Mouse (Mus musculus) cortical plate, adult 2 months (tissue): ENCODE results near the gene Ppp2r2c. TPM values are rescaled to one million over a fixed set of nuclear protein-coding genes. Genes with fewer than 3 reads are reported as not detected.
A peak's percentile ranks its signal among the peaks of the same experiment; 100 is the strongest.

ENCODE experiments used
- H3K27ac ChIP-seq: fragments of 200-500 bp; 2 replicates; pipeline ENCODE4 v1.5.1; 2012; ENCODE audit warnings: low read length, control low read depth, inconsistent platforms; ENCODE audit not compliant: insufficient read depth
- H3K4me1 ChIP-seq: fragments of 200-500 bp; 2 replicates; pipeline ENCODE4 v1.6.1; 2011; ENCODE audit warnings: low read length; ENCODE audit not compliant: control insufficient read depth, insufficient read depth
- H3K4me3 ChIP-seq: fragments of 200-500 bp; 2 replicates; pipeline ENCODE4 v1.5.1; 2011; ENCODE audit warnings: mild to moderate bottlenecking, low read length, control low read depth; ENCODE audit not compliant: insufficient read depth
- CTCF ChIP-seq: fragments of 200-500 bp; IDR thresholded peaks from 2 replicates; pipeline ENCODE4 v1.5.1; 2011; ENCODE audit warnings: mild to moderate bottlenecking, control low read depth, low read length; ENCODE audit not compliant: insufficient read depth; ENCODE audit errors: extremely low read depth
- POLR2A ChIP-seq: fragments of 200-500 bp; IDR thresholded peaks from 2 replicates; pipeline ENCODE4 v1.6.1; 2011; ENCODE audit warnings: mild to moderate bottlenecking, low read length, control low read depth; ENCODE audit not compliant: insufficient read depth; ENCODE audit errors: extremely low read depth
- polyA plus RNA-seq: library from polyadenylated mRNA; depleted of rRNA; stranded (reverse); fragments of >200 nt; gene quantifications from 2 replicates; pipeline ENCODE4 v1.2.3, GENCODE M21; 2012

The Ppp2r2c gene
- polyA plus RNA-seq, 1 experiment = 442 TPM

DNA sequence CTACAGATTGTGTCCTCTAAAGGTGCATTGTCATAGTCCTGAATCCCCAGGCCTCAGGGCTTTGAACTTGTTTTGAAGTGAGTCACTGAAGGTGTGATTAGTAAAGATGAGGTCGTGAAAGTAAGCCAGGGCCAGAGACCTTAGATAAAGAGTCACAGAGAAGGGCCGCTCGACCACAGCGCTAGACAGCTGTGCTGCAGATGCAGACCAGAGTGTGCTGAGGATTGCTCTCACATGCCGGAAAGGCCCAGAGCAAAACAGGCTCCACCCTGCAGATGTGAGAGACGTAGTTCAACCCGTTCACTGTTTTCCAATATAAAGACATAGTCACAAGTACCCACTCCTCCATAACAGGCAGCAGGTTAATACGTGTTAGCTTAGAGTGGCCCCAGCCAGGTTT is 28.7 kb upstream of the Ppp2r2c start:
- no peak overlapping the region for H3K27ac ChIP-seq
- TF ChIP-seq POLR2A (no peak), CTCF (no peak)
- H3K4me1 ChIP-seq = peaks cover 13% of the 10 kb centered on the region
- no peak overlapping the region for H3K4me3 ChIP-seq

GRCm38 (mm10) chr5:36840092-36840491 is 28.2 kb upstream of the Ppp2r2c start:
- Histone ChIP-seq H3K4me3 (no peak overlapping the region), H3K27ac (no peak overlapping the region), H3K4me1 (peaks cover 13% of the 10 kb centered on the region)
- no peak for TF ChIP-seq POLR2A
- TF ChIP-seq CTCF = no peak

DNA sequence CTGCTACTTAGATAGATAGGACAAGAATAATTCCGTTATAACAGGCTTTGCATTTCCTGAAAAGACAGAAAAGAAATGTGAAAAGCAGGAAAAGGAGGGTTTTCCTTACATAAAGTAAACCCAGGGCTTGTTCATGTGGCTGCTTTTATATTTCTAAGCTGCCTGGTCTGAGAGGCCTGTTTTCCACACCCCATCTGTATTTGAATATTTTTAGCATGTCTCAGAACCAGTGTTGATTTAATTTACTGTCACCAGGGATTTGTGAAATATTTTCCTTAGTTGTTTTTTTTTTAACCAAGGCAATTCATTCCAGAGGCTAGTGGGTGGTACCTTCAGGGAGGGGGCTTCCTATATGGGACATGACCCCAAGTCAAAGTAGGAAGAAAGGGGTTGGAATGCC is 26.6 kb upstream of the Ppp2r2c start:
- Histone ChIP-seq H3K4me1 (peaks cover 13% of the 10 kb centered on the region), H3K4me3 (no peak overlapping the region), H3K27ac (peak overlapping the region; percentile 60; the same call in 1 of the 2 replicates)
- TF ChIP-seq CTCF = no peak
- TF ChIP-seq POLR2A = no peak

GRCm38 (mm10) chr5:36844490-36844889 is 23.8 kb upstream of the Ppp2r2c start:
- H3K4me3 ChIP-seq = no peak overlapping the region
- peak overlapping the region; percentile 74; the same call in 1 of the 2 replicates for H3K27ac ChIP-seq
- peaks cover 12% of the 10 kb centered on the region for H3K4me1 ChIP-seq
- TF ChIP-seq CTCF (no peak), POLR2A (no peak)

DNA sequence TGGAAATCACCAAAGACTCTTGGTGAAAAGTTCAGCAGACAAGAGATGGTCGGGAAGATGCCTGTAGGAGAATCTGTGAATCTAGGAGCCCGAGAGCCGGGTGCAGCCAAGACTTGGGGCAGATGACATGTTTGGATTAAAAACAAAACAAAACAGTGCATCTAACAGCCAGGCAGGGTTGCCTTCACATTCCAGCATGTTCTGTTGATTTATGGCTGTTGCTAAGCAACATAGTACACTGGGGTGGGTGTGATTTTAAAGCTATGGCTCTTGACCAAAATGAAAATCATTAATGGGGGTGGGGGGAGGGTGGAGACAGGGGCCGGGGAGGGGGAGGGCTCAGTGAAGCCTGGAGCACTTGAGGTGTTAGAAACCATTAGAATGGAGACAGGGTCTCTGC is 16.7 kb upstream of the Ppp2r2c start:
- H3K4me3 ChIP-seq = no peak overlapping the region
- no peak overlapping the region for H3K27ac ChIP-seq
- TF ChIP-seq POLR2A (no peak), CTCF (no peak)
- peaks cover 2% of the 10 kb centered on the region; the same call in 1 of the 2 replicates for H3K4me1 ChIP-seq

- H3K4me3 ChIP-seq = no peak overlapping the region
- no peak overlapping the region for H3K27ac ChIP-seq
- peaks cover 3% of the 10 kb centered on the region for H3K4me1 ChIP-seq
- TF ChIP-seq POLR2A = no peak
- TF ChIP-seq CTCF = no peak
Measured at GRCm38 (mm10) chr5:36855180-36855579, 13.1 kb upstream of the Ppp2r2c start.

- Histone ChIP-seq H3K4me1 (peaks cover 3% of the 10 kb centered on the region), H3K4me3 (no peak overlapping the region), H3K27ac (no peak overlapping the region)
- no peak for TF ChIP-seq CTCF
Measured at GRCm38 (mm10) chr5:36856529-36856928, 11.8 kb upstream of the Ppp2r2c start.

- TF ChIP-seq POLR2A (no peak), CTCF (no peak)
- no peak overlapping the region for H3K4me3 ChIP-seq
- peaks cover 3% of the 10 kb centered on the region for H3K4me1 ChIP-seq
- no peak overlapping the region for H3K27ac ChIP-seq
Measured at GRCm38 (mm10) chr5:36857546-36857945, 10.8 kb upstream of the Ppp2r2c start.

DNA sequence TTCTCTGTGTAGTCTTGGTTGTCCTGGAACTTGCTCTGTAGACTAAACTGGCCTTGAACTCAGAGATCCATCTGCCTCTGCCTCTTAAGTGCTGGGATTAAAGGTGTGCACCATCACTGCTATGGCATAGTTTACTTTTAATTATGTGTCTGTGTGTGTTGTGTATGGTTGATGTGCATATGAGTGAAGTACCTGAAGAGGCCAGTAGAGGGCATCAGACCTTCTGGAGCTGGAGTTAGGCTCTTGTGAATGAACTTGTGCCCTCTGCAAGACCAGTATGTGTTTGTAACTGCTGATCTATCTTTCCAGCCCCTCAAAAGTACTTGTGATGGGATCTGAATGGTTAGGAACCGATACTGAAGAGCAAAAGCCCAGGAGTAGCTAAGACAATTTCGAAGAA is 7.2 kb upstream of the Ppp2r2c start:
- no peak overlapping the region for H3K4me3 ChIP-seq
- H3K27ac ChIP-seq = no peak overlapping the region
- H3K4me1 ChIP-seq = peaks cover 3% of the 10 kb centered on the region
- TF ChIP-seq POLR2A = no peak
- no peak; the same call in 1 of the 2 replicates for TF ChIP-seq CTCF

DNA sequence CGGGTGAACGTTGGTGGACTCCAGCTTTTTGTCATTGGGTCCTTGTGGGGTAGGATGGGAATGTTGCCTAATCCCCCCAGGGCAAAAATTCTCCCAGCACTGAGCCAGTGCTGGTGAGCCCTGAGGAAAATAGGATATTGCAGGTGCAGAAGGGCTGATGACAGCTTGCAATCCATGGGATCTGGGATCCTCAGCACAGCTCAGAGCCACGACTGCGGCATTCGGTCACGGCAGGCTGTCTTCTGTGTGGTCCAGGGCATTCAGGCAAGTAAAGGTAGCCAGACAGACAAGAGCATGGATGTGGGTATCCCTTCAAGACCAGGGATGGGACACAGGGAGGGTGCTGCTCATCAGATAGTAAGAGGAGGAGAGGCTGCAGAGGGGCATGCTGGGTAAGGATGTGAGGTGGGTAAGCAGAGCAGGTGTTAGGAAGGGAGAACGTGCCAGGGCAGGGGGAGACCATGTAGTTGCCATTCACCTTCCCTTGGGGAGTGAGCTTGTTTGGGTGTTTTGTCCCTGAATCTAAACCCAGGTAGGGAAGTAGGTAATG is 1.5 kb upstream of the Ppp2r2c start:
- TF ChIP-seq POLR2A = no peak
- TF ChIP-seq CTCF = no peak
- Histone ChIP-seq H3K4me1 (peaks cover 8% of the 10 kb centered on the region; the same call in 1 of the 2 replicates), H3K27ac (no peak overlapping the region), H3K4me3 (peak overlapping the region; percentile 96; the same call in 1 of the 2 replicates)

GRCm38 (mm10) chr5:36867561-36867960 is 752 bp upstream of the Ppp2r2c start:
- H3K27ac ChIP-seq = peak overlapping the region; percentile 97
- peaks cover 8% of the 10 kb centered on the region; the same call in 1 of the 2 replicates for H3K4me1 ChIP-seq
- peak overlapping the region; percentile 96 for H3K4me3 ChIP-seq
- no peak for TF ChIP-seq CTCF
- TF ChIP-seq POLR2A = no peak

DNA sequence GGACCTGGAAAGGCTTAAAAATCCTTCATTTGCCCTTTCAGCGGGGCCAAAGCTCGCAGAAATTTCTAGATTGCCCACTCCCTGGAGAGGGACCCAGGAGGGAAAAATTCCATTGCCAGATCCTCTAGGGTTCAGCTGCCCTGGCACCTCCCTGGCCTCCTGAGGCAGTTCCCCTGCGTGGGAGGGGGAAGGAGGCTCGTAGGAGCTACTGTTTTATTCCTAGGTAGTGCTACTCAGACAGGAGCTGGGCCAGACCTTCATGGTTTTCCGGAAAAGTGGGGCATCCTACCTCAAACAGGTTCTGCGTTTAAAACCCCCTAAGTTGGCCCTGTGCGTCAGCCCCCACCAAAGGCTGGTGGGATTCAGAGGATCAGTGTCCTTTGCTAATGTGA is 869 bp downstream of the Ppp2r2c start:
- Histone ChIP-seq H3K4me3 (peak overlapping the region; percentile 96), H3K4me1 (peaks cover 13% of the 10 kb centered on the region), H3K27ac (peak overlapping the region; percentile 97)
- no peak for TF ChIP-seq POLR2A
- TF ChIP-seq CTCF = no peak
